Mouse (Mus musculus) kidney, embryonic 16.5 days (tissue): ENCODE results near the gene Cers6. TPM values are rescaled to one million over a fixed set of nuclear protein-coding genes. Genes with fewer than 3 reads are reported as not detected.

Experiments
- ATAC-seq: fragments of 200-750 bp; cut with Nextera tagmentation; 2 replicates; pipeline ENCODE4 v1.8.0; 2017; ENCODE audit warnings: moderate TSS enrichment; ENCODE audit not compliant: low FRiP score, low TSS enrichment
- H3K27ac ChIP-seq: fragments of 300-500 bp; sonication (generic); 2 replicates; pipeline ENCODE4 v1.5.1; 2014; ENCODE audit warnings: low read length
- H3K27me3 ChIP-seq: fragments of 300-500 bp; sonication (generic); 2 replicates; pipeline ENCODE4 v1.6.1; 2014; ENCODE audit warnings: low read length, control low read depth, mixed read lengths; ENCODE audit not compliant: insufficient read depth
- H3K36me3 ChIP-seq: fragments of 300-500 bp; sonication (generic); 2 replicates; pipeline ENCODE4 v1.6.1; 2014; ENCODE audit warnings: low read length, control low read depth, mixed read lengths; ENCODE audit not compliant: insufficient read depth
- H3K4me1 ChIP-seq: fragments of 300-500 bp; sonication (generic); 2 replicates; pipeline ENCODE4 v1.6.1; 2014; ENCODE audit warnings: low read length, control low read depth, mixed read lengths; ENCODE audit not compliant: insufficient read depth
- H3K4me2 ChIP-seq: fragments of 300-500 bp; sonication (generic); replicated peaks from 2 replicates; pipeline ENCODE4 v1.6.1; 2014; ENCODE audit warnings: low read depth, low read length
- H3K4me3 ChIP-seq: fragments of 300-500 bp; sonication (generic); 2 replicates; pipeline ENCODE4 v1.5.1; 2014; ENCODE audit warnings: mild to moderate bottlenecking, low read length
- H3K9ac ChIP-seq: fragments of 300-500 bp; sonication (generic); replicated peaks from 2 replicates; pipeline ENCODE4 v1.6.1; 2014; ENCODE audit warnings: low read length
- H3K9me3 ChIP-seq: fragments of 300-500 bp; sonication (generic); 2 replicates; pipeline ENCODE4 v1.6.1; 2016; ENCODE audit warnings: low read length, control low read depth
- WGBS: fragments of 180-500 bp; shearing (Covaris S2); extraction: QIAGEN DNeasy Blood & Tissue Kit; methylation state at CpG from one replicate; pipeline ENCODE4 v1.1.7; 2014; 5-methylcytosine and 5-hydroxymethylcytosine counted together
- polyA plus RNA-seq: library from polyadenylated mRNA; unstranded; fragments of >200 nt; fragmentation: Nextera tagmentation; extraction: Ambion mirVana; gene quantifications from 2 replicates; pipeline ENCODE4 v1.2.1, GENCODE M21; 2015

Cers6 gene
- polyA plus RNA-seq, 1 experiment from 2014 or later = 29.2 TPM

- Histone ChIP-seq H3K4me3 (no peak overlapping the region), H3K4me2 (no peak overlapping the region), H3K9ac (no peak overlapping the region), H3K9me3 (no peaks in the 10 kb centered on the region), H3K27me3 (no peaks in the 10 kb centered on the region), H3K27ac (no peak overlapping the region), H3K36me3 (no peaks in the 10 kb centered on the region), H3K4me1 (0 out of 2 replicates have a peak, but pooled peaks cover under 1% of the 10 kb centered on the region)
- no peak for ATAC-seq
Measured at GRCm38 (mm10) chr2:68915742-68916141, 54.5 kb downstream of the Cers6 start.

DNA sequence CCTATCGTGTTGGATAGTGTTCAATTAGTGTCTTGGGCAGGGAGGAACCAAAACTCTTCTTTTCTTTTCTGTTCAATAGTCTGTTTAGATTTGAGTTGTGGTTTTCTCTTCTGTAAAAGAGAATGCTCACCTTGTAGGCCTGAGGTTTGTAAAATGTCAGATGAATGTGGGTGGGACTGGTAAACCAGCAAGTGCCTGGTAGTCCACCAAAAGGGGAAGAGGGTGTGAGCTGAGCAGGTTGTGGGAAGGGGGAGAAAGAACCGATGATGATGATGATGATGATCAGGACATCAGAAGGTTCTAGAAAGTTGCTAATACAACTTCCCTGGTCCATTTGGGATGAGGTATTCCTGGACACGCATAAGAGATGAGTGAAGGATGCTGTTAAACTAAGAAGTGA, 55.1 kb downstream of the Cers6 start:
- Histone ChIP-seq H3K9ac (no peak overlapping the region), H3K27me3 (no peaks in the 10 kb centered on the region), H3K36me3 (no peaks in the 10 kb centered on the region), H3K4me3 (no peak overlapping the region), H3K27ac (no peak overlapping the region), H3K4me1 (no peaks in the 10 kb centered on the region), H3K4me2 (no peak overlapping the region), H3K9me3 (no peaks in the 10 kb centered on the region)
- 90% methylated on average over 3 of the region's 3 CpGs for WGBS
- ATAC-seq = no peak

DNA sequence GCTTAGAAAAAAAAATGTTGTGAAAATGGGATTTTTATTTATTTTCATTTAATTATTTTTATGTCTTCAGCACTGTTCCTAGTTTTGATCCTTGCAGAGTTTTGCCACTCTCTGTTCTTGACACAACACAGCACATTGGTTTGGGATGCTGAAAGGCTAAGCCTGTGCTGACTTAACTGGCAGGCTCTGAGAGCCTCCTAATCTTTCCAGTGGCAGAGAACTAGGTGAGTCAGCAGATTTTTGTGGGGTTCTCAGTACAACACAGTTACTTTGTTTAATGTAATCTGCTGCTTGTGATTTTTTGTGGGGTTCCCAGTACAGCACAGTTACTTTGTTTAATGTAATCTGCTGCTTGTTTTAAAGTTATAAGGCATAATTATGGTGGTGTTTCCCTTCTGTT, 55.8 kb downstream of the Cers6 start:
- Histone ChIP-seq H3K9ac (no peak overlapping the region), H3K4me3 (no peak overlapping the region), H3K27me3 (no peaks in the 10 kb centered on the region), H3K4me2 (no peak overlapping the region), H3K4me1 (no peaks in the 10 kb centered on the region), H3K9me3 (no peaks in the 10 kb centered on the region), H3K36me3 (no peaks in the 10 kb centered on the region), H3K27ac (no peak overlapping the region)
- no peak for ATAC-seq

GRCm38 (mm10) chr2:68917524-68917923, 56.3 kb downstream of the Cers6 start:
- no peak overlapping the region for H3K4me2 ChIP-seq
- ATAC-seq = no peak
- no peaks in the 10 kb centered on the region for H3K4me1 ChIP-seq
- no peaks in the 10 kb centered on the region for H3K9me3 ChIP-seq
- no peak overlapping the region for H3K9ac ChIP-seq
- H3K27me3 ChIP-seq = no peaks in the 10 kb centered on the region
- 84% methylated on average over 4 of the region's 4 CpGs for WGBS
- H3K27ac ChIP-seq = no peak overlapping the region
- H3K4me3 ChIP-seq = no peak overlapping the region
- H3K36me3 ChIP-seq = no peaks in the 10 kb centered on the region

DNA sequence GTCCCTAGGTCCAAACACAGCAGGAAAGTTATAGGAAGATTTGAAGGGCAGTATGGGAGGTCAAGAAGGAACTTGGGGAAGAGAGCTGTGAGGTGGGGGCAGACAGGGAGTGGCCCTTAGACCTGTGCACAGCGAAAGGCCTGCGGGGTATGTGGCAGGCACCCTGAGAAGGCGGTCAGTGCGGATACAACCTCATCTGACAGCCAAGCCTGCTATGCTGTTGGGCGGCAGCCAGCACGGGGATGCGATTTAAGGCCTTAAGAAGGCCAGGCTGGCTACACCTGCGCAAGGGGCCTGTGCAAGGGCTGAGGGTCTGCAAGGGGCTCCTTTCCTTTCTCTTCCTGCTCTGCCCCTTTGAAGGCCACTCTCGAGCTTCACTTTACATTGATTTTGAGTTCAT, 63.1 kb downstream of the Cers6 start:
- 73% methylated on average over 9 of the region's 9 CpGs for WGBS
- ATAC-seq = no peak
- Histone ChIP-seq H3K4me2 (no peak overlapping the region), H3K36me3 (no peaks in the 10 kb centered on the region), H3K27ac (no peak overlapping the region), H3K4me1 (peaks cover 14% of the 10 kb centered on the region; the same call in 1 of the 2 replicates), H3K9me3 (no peaks in the 10 kb centered on the region), H3K9ac (no peak overlapping the region), H3K4me3 (no peak overlapping the region), H3K27me3 (no peaks in the 10 kb centered on the region)

DNA sequence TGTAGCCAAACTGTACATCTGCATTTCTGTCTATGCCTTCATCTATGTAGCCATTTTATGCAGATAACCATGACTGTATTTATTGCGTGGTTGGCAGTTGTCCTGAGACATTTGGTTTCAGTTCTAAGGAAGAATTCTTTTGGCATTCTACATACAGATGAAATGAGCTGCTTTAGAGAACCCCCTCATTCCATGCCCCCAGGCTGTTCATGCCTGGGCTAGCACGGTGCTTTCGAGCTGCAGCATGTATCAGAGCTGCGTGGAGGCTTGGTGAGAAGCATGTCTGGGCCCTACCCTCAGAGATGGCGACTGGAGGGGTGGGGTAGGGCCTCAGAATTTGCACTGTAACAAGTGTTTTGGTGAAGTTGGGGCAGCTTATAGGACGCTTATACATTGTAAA, 64.3 kb downstream of the Cers6 start:
- 73% methylated on average over 6 of the region's 6 CpGs for WGBS
- Histone ChIP-seq H3K4me2 (no peak overlapping the region), H3K27ac (no peak overlapping the region), H3K9ac (no peak overlapping the region), H3K4me3 (no peak overlapping the region), H3K4me1 (peaks cover 14% of the 10 kb centered on the region; the same call in 1 of the 2 replicates), H3K9me3 (no peaks in the 10 kb centered on the region), H3K27me3 (no peaks in the 10 kb centered on the region), H3K36me3 (no peaks in the 10 kb centered on the region)
- ATAC-seq = no peak

- Histone ChIP-seq H3K27ac (peak overlapping the region; percentile 38; the same call in 1 of the 2 replicates), H3K9me3 (no peaks in the 10 kb centered on the region), H3K36me3 (no peaks in the 10 kb centered on the region), H3K4me1 (peaks cover 22% of the 10 kb centered on the region; the same call in 1 of the 2 replicates), H3K9ac (no peak overlapping the region), H3K4me3 (no peak overlapping the region), H3K4me2 (no peak overlapping the region), H3K27me3 (no peaks in the 10 kb centered on the region)
- ATAC-seq = peak; percentile 71; the same call in 1 of the 2 replicates
- WGBS = 73% methylated on average over 10 of the region's 10 CpGs
Measured at GRCm38 (mm10) chr2:68926913-68927790, 65.9 kb downstream of the Cers6 start.

DNA sequence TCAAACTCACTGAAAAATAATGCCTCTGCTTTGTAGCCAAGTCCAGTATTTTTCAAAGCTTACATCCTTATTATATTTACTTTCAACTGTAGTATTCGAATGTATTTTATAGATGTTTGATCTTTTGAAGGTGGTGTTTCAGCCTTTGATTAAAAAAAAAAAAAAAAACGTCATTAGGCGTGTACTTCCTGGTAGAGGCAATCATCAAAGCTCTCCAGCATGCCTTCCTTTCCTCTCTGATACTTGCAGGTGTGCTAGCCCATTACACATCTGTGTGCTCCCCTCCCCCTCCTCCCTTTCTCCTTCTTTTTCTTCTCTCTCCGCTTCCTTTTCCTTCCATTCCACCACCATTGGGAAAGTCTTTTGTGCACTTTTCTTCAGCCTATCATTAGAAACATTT, 71.0 kb downstream of the Cers6 start:
- Histone ChIP-seq H3K27ac (0 out of 2 replicates have a peak overlapping the region, but pooled peaks have one; percentile 6), H3K4me2 (no peak overlapping the region), H3K4me3 (no peak overlapping the region), H3K27me3 (no peaks in the 10 kb centered on the region), H3K4me1 (peaks cover 13% of the 10 kb centered on the region; the same call in 1 of the 2 replicates), H3K36me3 (no peaks in the 10 kb centered on the region), H3K9ac (no peak overlapping the region), H3K9me3 (no peaks in the 10 kb centered on the region)
- no peak for ATAC-seq
- 70% methylated on average over 4 of the region's 4 CpGs for WGBS

DNA sequence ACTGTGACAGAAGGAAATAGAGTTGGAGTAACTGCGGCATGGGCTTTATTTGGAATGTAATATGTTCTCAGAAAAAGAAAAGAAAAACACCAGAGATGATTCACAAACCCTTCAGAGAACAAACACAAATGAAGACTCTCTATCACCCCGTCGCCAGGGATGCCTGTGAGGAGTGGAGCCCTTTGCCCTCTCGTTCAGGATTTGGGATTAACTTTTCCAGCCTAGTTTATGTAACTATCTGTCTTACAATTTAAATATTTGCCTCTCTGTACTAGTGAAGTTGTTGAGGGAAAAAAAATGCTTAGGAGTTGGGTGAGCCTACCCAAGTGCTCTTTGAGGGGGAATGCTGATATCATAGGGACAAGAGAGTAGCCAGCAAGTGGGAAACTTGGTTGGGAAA, 71.4 kb downstream of the Cers6 start:
- 43% methylated on average over 4 of the region's 4 CpGs for WGBS

GRCm38 (mm10) chr2:68934651-68935050, 73.4 kb downstream of the Cers6 start:
- Histone ChIP-seq H3K27ac (no peak overlapping the region), H3K9ac (no peak overlapping the region), H3K36me3 (no peaks in the 10 kb centered on the region; the same call in 1 of the 2 replicates), H3K27me3 (no peaks in the 10 kb centered on the region), H3K9me3 (no peaks in the 10 kb centered on the region), H3K4me3 (no peak overlapping the region), H3K4me1 (peaks cover 13% of the 10 kb centered on the region; the same call in 1 of the 2 replicates), H3K4me2 (no peak overlapping the region)
- no peak for ATAC-seq
- 85% methylated on average over 6 of the region's 6 CpGs for WGBS

More for the DNA sequence above, 71.4 kb downstream of the Cers6 start:
- 0 out of 2 replicates have a peak overlapping the region, but pooled peaks have one; percentile 6 for H3K27ac ChIP-seq
- H3K4me3 ChIP-seq = no peak overlapping the region
- no peak overlapping the region for H3K9ac ChIP-seq
- H3K27me3 ChIP-seq = no peaks in the 10 kb centered on the region
- H3K9me3 ChIP-seq = no peaks in the 10 kb centered on the region
- H3K4me2 ChIP-seq = no peak overlapping the region
- ATAC-seq = 0 out of 2 replicates have a peak, but pooled peaks have one; percentile 42
- H3K4me1 ChIP-seq = peaks cover 13% of the 10 kb centered on the region; the same call in 1 of the 2 replicates
- H3K36me3 ChIP-seq = no peaks in the 10 kb centered on the region; the same call in 1 of the 2 replicates
